Comparison of ENCODE assay signal across 14 mouse cellular contexts in the genomic region with DNA sequence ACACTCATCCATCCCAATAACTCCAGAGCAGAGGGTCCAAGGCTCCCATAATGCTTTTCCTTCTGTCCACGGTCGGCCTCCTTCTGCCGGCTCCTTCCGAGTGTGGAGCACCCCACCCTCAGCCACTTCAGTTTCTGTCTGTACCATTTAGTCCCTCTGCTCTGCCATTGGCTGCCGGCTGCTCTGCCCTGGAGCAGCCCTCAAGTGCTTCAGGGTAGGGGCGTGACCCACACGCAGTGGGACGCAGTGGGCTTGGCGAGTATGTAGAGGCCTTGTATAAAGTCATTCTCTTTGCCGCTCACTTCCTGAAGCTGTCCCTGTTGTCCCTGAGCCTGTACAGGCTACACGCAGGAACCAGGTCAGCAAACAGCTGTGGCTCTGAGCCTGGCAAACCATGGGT. TPM values are rescaled to one million over a fixed set of nuclear protein-coding genes. Genes with fewer than 3 reads are reported as not detected.
"Had no signal": no experiment of that assay in that cellular context is flagged by ENCODE, and none has a peak within 500 bp of the region (broad histone marks: within the 10 kb centered on the region; RNA-seq: fewer than 3 reads in every experiment).

No protein-coding gene starts in this region.

- H3K9me3 ChIP-seq: limb, embryonic 12.5 days; liver, embryonic 15.5 days; midbrain, embryonic 13.5 days; stomach, embryonic 15.5 days had no signal

- H3K4me2 ChIP-seq: midbrain, embryonic 13.5 days had no signal

- H3K9ac ChIP-seq: limb, embryonic 12.5 days; midbrain, embryonic 13.5 days; stomach, embryonic 15.5 days had no signal

- DNase-seq: kidney, adult 9 months; kidney, postnatal 36 days; liver; lung, adult 2 months; right cerebral cortex, postnatal 14 days; thymus, adult 2 months; thymus, postnatal 25 days had no signal

- H3K4me3 ChIP-seq: layer of hippocampus, adult 2 months; limb, embryonic 12.5 days; midbrain, embryonic 13.5 days; stomach, embryonic 15.5 days had no signal

- H3K36me3 ChIP-seq: limb, embryonic 12.5 days; liver, embryonic 15.5 days; midbrain, embryonic 13.5 days; stomach, embryonic 15.5 days had no signal

- H3K27ac ChIP-seq: kidney, postnatal 0 days; layer of hippocampus, adult 2 months; limb, embryonic 12.5 days; liver, embryonic 15.5 days; midbrain, embryonic 13.5 days; stomach, embryonic 15.5 days had no signal

- ATAC-seq: midbrain, embryonic 13.5 days had no signal

RNA-seq across cellular contexts. Expression of a gene that starts 4.0 kb away (rescaled TPM):
- polyA plus RNA-seq: kidney, postnatal 0 days; lung, adult 2 months; spleen, adult 2 months; thymus, adult 2 months had no signal
